ENCODE assay signal across 8 mouse cellular contexts in genomic region chr5:137115866-137116847, GRCm38 (mm10). TPM values are rescaled to one million over a fixed set of nuclear protein-coding genes. Genes with fewer than 3 reads are reported as not detected.
DNase-seq lines count a peak whose midpoint lies in the region; ATAC-seq and TF ChIP-seq lines count a peak whose summit lies in the region.

TSS of gene Trim56 (minus strand) at chr5:137116209.

- DNase-seq in adrenal gland, adult 8-10 months, result peak; percentile 80
- DNase-seq in forebrain, embryonic 11.5 days (ENCODE audit: low spot score), result peak; percentile 68
- DNase-seq in heart, postnatal 25 days (ENCODE audit: low spot score), result peak; percentile 81
- DNase-seq in layer of hippocampus, adult 9-11 months, result peak; percentile 59
- peak; percentile 75 to 83 for DNase-seq in spleen, adult 18-20 months
- DNase-seq in cerebellum, adult 9-11 months, result no peak

- no peaks in the 10 kb centered on the region for H3K27me3 ChIP-seq in C2C12 (ENCODE audit: control insufficient read depth, insufficient read depth, insufficient read length)
- no peaks in the 10 kb centered on the region for H3K27me3 ChIP-seq in forebrain, embryonic 11.5 days (ENCODE audit: control insufficient read depth, insufficient read depth, low read length)

- H3K4me2 ChIP-seq in forebrain, embryonic 11.5 days (ENCODE audit: low read depth, low read length, severe bottlenecking), result peak within 1 kb of the TSS; percentile 53

- peak within 1 kb of the TSS; percentile 61 for H3K4me3 ChIP-seq in C2C12 (ENCODE audit: insufficient read depth, poor library complexity, severe bottlenecking)
- H3K4me3 ChIP-seq in forebrain, embryonic 11.5 days (ENCODE audit: low read depth, low read length), result peak within 1 kb of the TSS; percentile 48

- intact Hi-C loops in heart, postnatal 25 days (cut with DNase I), result no loop called here

- no peaks in the 10 kb centered on the region for H3K9me3 ChIP-seq in forebrain, embryonic 11.5 days (ENCODE audit: control insufficient read depth, low read length)

- no peak for TF ChIP-seq CTCF in C2C12 (IDR thresholded peaks at IDR 0.05; ENCODE audit: control insufficient read depth, insufficient read depth, insufficient read length)

- 11% methylated on average over 29 of the region's 29 CpGs for WGBS in forebrain, embryonic 11.5 days

- ATAC-seq in forebrain, embryonic 11.5 days (replicated peaks; ENCODE audit: low FRiP score), result peak; percentile 60
- peak; percentile 96 for ATAC-seq in megakaryocyte-erythroid progenitor cell, adult 5-6 weeks (replicated peaks; ENCODE audit: low FRiP score, low TSS enrichment, poor library complexity, severe bottlenecking)

- peak within 1 kb of the TSS; percentile 10; the same call in 1 of the 2 replicates for H3K27ac ChIP-seq in forebrain, embryonic 11.5 days (ENCODE audit: low read depth, low read length)

- peak within 1 kb of the TSS; percentile 67 for H3ac ChIP-seq in C2C12 (ENCODE audit: control insufficient read depth, insufficient read length, low read depth)

- H3K9ac ChIP-seq in forebrain, embryonic 11.5 days (ENCODE audit: low read length), result peak within 1 kb of the TSS; percentile 73

- H3K36me3 ChIP-seq in C2C12 (ENCODE audit: control insufficient read depth, insufficient read depth), result peaks cover 10% of the 10 kb centered on the region
- H3K36me3 ChIP-seq in forebrain, embryonic 11.5 days (ENCODE audit: control insufficient read depth, insufficient read depth, low read length), result no peaks in the 10 kb centered on the region; the same call in 1 of the 2 replicates

- H3K4me1 ChIP-seq in forebrain, embryonic 11.5 days (replicated peaks; ENCODE audit: control insufficient read depth, insufficient read depth, low read length), result peaks cover 6% of the 10 kb centered on the region

- H3K79me3 ChIP-seq in C2C12 (ENCODE audit: low read depth), result peaks cover 4% of the 10 kb centered on the region

- H3K79me2 ChIP-seq in C2C12 (ENCODE audit: control insufficient read depth, insufficient read depth), result peaks cover 17% of the 10 kb centered on the region

TF ChIP-seq in C2C12, 6 proteins besides CTCF, POLR2A, EP300 and RAD21:
- TF ChIP-seq MAX (IDR thresholded peaks at IDR 0.05), result no peak
- TF ChIP-seq CEBPB (IDR thresholded peaks at IDR 0.05; ENCODE audit: low read depth), result peak; percentile 40

RNA-seq across cellular contexts. Expression of gene Trim56, which starts in this region (rescaled TPM):
- 7.4 TPM for polyA plus RNA-seq in C2C12 (2012; fragmentation: generic; extraction: Trizol)
- 10 to 100 TPM; 44.0 to 57.1 (median 54.0) TPM for total RNA-seq in adrenal gland, adult 8-10 months (2022)
- 6.2 and 7.6 TPM in 2 replicates for polyA plus RNA-seq in forebrain, embryonic 11.5 days (2014; fragmentation: Nextera tagmentation; extraction: Ambion mirVana)
- 10 to 100 TPM; 18.0 to 22.0 TPM for total RNA-seq in heart, postnatal 25 days (2021)
- 23.7 and 28.2 TPM in 2 replicates for total RNA-seq in megakaryocyte-erythroid progenitor cell, adult 5-6 weeks (2014; fragmentation: Nextera tagmentation)
- total RNA-seq in megakaryocyte-erythroid progenitor cell, adult 5-6 weeks (2017), result 20.8 and 29.0 TPM in 2 replicates
